Mouse (Mus musculus) limb, embryonic 10.5 days (tissue): ENCODE results near the gene Ubqln2. TPM values are rescaled to one million over a fixed set of nuclear protein-coding genes. Genes with fewer than 3 reads are reported as not detected.

Experiments
- DNase-seq: peaks from one replicate; pipeline ENCODE4 v3.0.0-alpha.2; 2017; ENCODE audit warnings: low spot score
- H3K27ac ChIP-seq: fragments of 300-500 bp; sonication (generic); 2 replicates; pipeline ENCODE4 v1.5.1; 2016; ENCODE audit warnings: mild to moderate bottlenecking
- H3K27me3 ChIP-seq: fragments of 300-500 bp; sonication (generic); 2 replicates; pipeline ENCODE4 v1.6.1; 2016; ENCODE audit warnings: low read depth, mild to moderate bottlenecking; ENCODE audit not compliant: poor library complexity, severe bottlenecking
- H3K36me3 ChIP-seq: fragments of 300-500 bp; sonication (generic); 2 replicates; pipeline ENCODE4 v1.6.1; 2016; ENCODE audit warnings: mild to moderate bottlenecking, moderate library complexity
- H3K4me1 ChIP-seq: fragments of 300-500 bp; sonication (generic); 2 replicates; pipeline ENCODE4 v1.6.1; 2016
- H3K4me3 ChIP-seq: fragments of 300-500 bp; sonication (generic); 2 replicates; pipeline ENCODE4 v1.5.1; 2016; ENCODE audit warnings: mild to moderate bottlenecking, moderate library complexity
- H3K9me3 ChIP-seq: fragments of 300-500 bp; sonication (generic); replicated peaks from 2 replicates; pipeline ENCODE4 v1.6.1; 2016; ENCODE audit warnings: mild to moderate bottlenecking
- WGBS: fragments of 180-500 bp; shearing (Covaris S2); methylation state at CpG from one replicate; pipeline ENCODE4 v1.1.7; 2016; 5-methylcytosine and 5-hydroxymethylcytosine counted together
- polyA plus RNA-seq: library from polyadenylated mRNA; unstranded; fragments of >200 nt; fragmentation: Nextera tagmentation; extraction: Ambion mirVana; gene quantifications from 2 replicates; pipeline ENCODE4 v1.2.1, GENCODE M21; 2016

Gene Ubqln2
- polyA plus RNA-seq = 33.9 and 35.0 TPM in 2 replicates

- Histone ChIP-seq H3K36me3 (0 out of 2 replicates have a peak, but pooled peaks cover 11% of the 10 kb centered on the region), H3K4me1 (peaks cover 2% of the 10 kb centered on the region; the same call in 1 of the 2 replicates), H3K27ac (peak within 1 kb of the TSS; percentile 94), H3K27me3 (peaks cover 13% of the 10 kb centered on the region), H3K4me3 (peak within 1 kb of the TSS; percentile 68), H3K9me3 (no peaks in the 10 kb centered on the region)
- WGBS = 21% methylated on average over 75 of the region's 76 CpGs
- peak; percentile 82 for DNase-seq
Observed at GRCm38 (mm10) chrX:153497688-153498516, at the start of gene Ubqln2. TSS of gene Ubqln2 (plus strand) at chrX:153498227.

GRCm38 (mm10) chrX:153451946-153452345 lies 46.1 kb upstream of the Ubqln2 start:
- Histone ChIP-seq H3K9me3 (no peaks in the 10 kb centered on the region), H3K27me3 (0 out of 2 replicates have a peak, but pooled peaks cover 4% of the 10 kb centered on the region), H3K4me1 (no peaks in the 10 kb centered on the region), H3K36me3 (no peaks in the 10 kb centered on the region), H3K27ac (no peak overlapping the region), H3K4me3 (no peak overlapping the region)
- WGBS = 60% methylated on average over 5 of the region's 5 CpGs
- no peak for DNase-seq

DNA sequence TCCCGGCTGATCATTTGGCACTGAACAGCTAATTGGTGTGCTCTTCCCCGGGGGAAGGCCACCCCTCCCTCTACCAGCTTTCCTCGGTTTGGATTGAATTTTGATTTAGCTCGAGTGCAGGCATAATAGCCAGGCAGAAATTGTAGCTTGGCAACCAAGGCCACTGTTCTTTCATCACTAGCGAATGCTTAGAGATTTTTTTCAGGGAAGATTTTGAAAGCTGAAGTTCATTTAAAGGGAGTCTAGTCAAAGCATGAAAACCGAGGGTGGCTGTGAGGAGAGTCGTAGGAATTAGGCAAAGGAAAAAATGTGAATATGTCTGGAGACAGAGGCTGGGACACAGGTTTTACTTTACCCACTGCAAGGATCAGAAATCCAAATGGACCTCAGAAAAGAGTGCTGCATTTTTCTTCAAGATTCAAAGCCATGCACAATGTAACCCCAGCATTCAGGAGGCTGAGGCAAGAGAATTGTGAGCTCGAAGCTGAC lies 21.2 kb upstream of the Ubqln2 start:
- Histone ChIP-seq H3K36me3 (no peaks in the 10 kb centered on the region), H3K4me3 (no peak overlapping the region), H3K4me1 (no peaks in the 10 kb centered on the region), H3K27ac (no peak overlapping the region), H3K9me3 (no peaks in the 10 kb centered on the region), H3K27me3 (no peaks in the 10 kb centered on the region)
- DNase-seq = no peak
- WGBS = 83% methylated on average over 8 of the region's 8 CpGs

GRCm38 (mm10) chrX:153492326-153492725 lies 5.7 kb upstream of the Ubqln2 start:
- Histone ChIP-seq H3K9me3 (no peaks in the 10 kb centered on the region), H3K36me3 (no peaks in the 10 kb centered on the region), H3K27me3 (no peaks in the 10 kb centered on the region), H3K27ac (no peak overlapping the region), H3K4me3 (no peak overlapping the region), H3K4me1 (no peaks in the 10 kb centered on the region)
- WGBS = 64% methylated on average over 3 of the region's 3 CpGs
- DNase-seq = no peak

DNA sequence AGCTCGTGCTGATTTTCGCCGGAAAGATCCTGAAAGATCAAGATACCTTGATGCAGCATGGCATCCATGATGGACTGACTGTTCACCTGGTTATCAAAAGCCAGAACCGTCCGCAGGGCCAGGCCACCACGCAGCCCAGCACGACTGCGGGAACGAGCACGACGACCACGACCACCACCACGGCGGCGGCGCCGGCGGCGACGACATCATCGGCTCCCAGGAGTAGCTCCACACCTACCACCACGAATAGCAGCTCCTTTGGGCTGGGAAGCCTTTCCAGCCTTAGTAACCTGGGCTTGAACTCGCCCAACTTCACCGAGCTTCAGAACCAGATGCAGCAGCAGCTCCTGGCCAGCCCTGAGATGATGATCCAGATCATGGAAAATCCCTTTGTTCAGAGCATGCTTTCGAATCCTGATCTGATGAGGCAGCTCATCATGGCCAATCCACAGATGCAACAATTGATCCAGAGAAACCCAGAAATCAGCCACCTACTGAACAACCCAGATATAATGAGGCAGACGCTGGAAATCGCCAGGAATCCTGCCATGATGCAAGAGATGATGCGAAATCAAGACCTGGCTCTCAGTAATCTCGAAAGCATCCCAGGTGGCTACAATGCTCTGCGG lies 752 bp downstream of the Ubqln2 start:
- no peaks in the 10 kb centered on the region for H3K9me3 ChIP-seq
- 14% methylated on average over 30 of the region's 30 CpGs for WGBS

DNA sequence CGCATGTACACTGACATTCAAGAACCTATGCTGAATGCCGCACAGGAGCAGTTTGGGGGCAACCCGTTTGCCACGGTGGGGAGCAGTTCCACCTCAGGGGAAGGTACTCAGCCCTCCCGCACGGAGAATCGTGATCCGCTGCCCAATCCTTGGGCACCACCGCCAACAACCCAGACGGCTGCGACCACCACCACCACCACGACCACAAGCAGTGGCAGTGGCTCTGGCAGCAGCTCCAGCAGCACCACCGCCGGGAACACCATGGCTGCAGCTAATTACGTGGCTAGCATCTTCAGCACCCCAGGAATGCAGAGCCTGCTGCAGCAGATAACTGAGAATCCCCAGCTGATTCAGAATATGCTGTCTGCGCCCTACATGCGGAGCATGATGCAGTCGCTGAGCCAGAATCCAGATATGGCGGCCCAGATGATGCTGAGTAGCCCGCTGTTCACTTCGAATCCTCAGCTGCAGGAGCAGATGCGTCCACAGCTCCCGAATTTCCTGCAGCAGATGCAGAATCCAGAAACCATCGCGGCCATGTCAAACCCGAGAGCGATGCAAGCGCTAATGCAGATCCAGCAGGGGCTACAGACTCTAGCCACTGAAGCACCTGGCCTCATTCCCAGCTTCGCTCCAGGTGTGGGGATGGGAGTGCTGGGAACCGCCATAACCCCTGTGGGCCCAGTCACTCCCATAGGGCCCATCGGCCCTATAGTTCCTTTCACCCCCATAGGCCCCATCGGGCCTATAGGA lies 1.4 kb downstream of the Ubqln2 start:
- Histone ChIP-seq H3K4me1 (peaks cover 4% of the 10 kb centered on the region; the same call in 1 of the 2 replicates), H3K36me3 (0 out of 2 replicates have a peak, but pooled peaks cover 11% of the 10 kb centered on the region), H3K27me3 (peaks cover 13% of the 10 kb centered on the region), H3K27ac (peak overlapping the region; percentile 94), H3K9me3 (no peaks in the 10 kb centered on the region), H3K4me3 (peak overlapping the region; percentile 68)
- 17% methylated on average over 32 of the region's 32 CpGs for WGBS
- peak; percentile 41 for DNase-seq

More for the DNA sequence above, 752 bp downstream of the Ubqln2 start:
- H3K27ac ChIP-seq = peak overlapping the region; percentile 94
- H3K4me3 ChIP-seq = peak overlapping the region; percentile 68
- 0 out of 2 replicates have a peak, but pooled peaks cover 11% of the 10 kb centered on the region for H3K36me3 ChIP-seq
- DNase-seq = no peak
- peaks cover 4% of the 10 kb centered on the region; the same call in 1 of the 2 replicates for H3K4me1 ChIP-seq
- peaks cover 13% of the 10 kb centered on the region for H3K27me3 ChIP-seq

DNA sequence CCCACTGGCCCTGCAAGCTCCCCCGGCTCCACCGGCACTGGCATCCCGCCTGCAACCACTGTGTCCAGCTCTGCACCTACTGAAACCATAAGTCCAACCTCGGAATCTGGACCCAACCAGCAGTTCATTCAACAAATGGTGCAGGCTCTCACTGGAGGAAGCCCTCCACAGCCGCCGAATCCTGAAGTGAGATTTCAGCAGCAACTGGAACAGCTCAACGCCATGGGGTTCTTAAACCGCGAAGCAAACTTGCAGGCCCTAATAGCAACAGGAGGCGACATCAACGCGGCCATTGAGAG lies 2.0 kb downstream of the Ubqln2 start:
- peak; percentile 37 for DNase-seq
- 20% methylated on average over 12 of the region's 12 CpGs for WGBS

GRCm38 (mm10) chrX:153505954-153506353 lies 7.9 kb downstream of the Ubqln2 start:
- WGBS = 46% methylated on average over 9 of the region's 9 CpGs
- Histone ChIP-seq H3K36me3 (no peaks in the 10 kb centered on the region), H3K9me3 (no peaks in the 10 kb centered on the region), H3K4me1 (peaks cover 4% of the 10 kb centered on the region; the same call in 1 of the 2 replicates), H3K4me3 (no peak overlapping the region), H3K27ac (no peak overlapping the region), H3K27me3 (no peaks in the 10 kb centered on the region)
- DNase-seq = no peak

More for the DNA sequence above, 2.0 kb downstream of the Ubqln2 start:
- peak overlapping the region; percentile 94 for H3K27ac ChIP-seq
- H3K4me3 ChIP-seq = peak overlapping the region; percentile 68
- H3K4me1 ChIP-seq = peaks cover 4% of the 10 kb centered on the region; the same call in 1 of the 2 replicates
- peaks cover 13% of the 10 kb centered on the region for H3K27me3 ChIP-seq
- 0 out of 2 replicates have a peak, but pooled peaks cover 11% of the 10 kb centered on the region for H3K36me3 ChIP-seq
- no peaks in the 10 kb centered on the region for H3K9me3 ChIP-seq

GRCm38 (mm10) chrX:153515491-153515890 lies 17.5 kb downstream of the Ubqln2 start:
- H3K27me3 ChIP-seq = no peaks in the 10 kb centered on the region
- no peak for DNase-seq
- WGBS = 93% methylated on average over 5 of the region's 5 CpGs

GRCm38 (mm10) chrX:153528399-153528798 lies 30.4 kb downstream of the Ubqln2 start:
- DNase-seq = no peak

More at GRCm38 (mm10) chrX:153515491-153515890, 17.5 kb downstream of the Ubqln2 start:
- H3K4me3 ChIP-seq = no peak overlapping the region
- H3K4me1 ChIP-seq = no peaks in the 10 kb centered on the region
- H3K36me3 ChIP-seq = no peaks in the 10 kb centered on the region
- H3K9me3 ChIP-seq = no peaks in the 10 kb centered on the region
- H3K27ac ChIP-seq = no peak overlapping the region

More at GRCm38 (mm10) chrX:153528399-153528798, 30.4 kb downstream of the Ubqln2 start:
- Histone ChIP-seq H3K36me3 (no peaks in the 10 kb centered on the region), H3K4me1 (no peaks in the 10 kb centered on the region), H3K27ac (no peak overlapping the region), H3K27me3 (no peaks in the 10 kb centered on the region), H3K4me3 (no peak overlapping the region), H3K9me3 (no peaks in the 10 kb centered on the region)
- WGBS = 27% methylated on average over 2 of the region's 2 CpGs
